Mouse (Mus musculus): Measurements from ENCODE around the gene Spc24. TPM values are rescaled to one million over a fixed set of nuclear protein-coding genes. Genes with fewer than 3 reads are reported as not detected.

Gene Spc24
- 10.4 and 11.8 TPM in 2 replicates for polyA plus RNA-seq (2015; fragmentation: Nextera tagmentation; extraction: Ambion mirVana)

GRCm38 (mm10) chr9:21760155-21761088, at the start of gene Spc24:
Gene Spc24, minus strand, starts transcription at chr9:21760303.
- Histone ChIP-seq H3K4me1 (ENCODE audit: control insufficient read depth, insufficient read depth, low read length) (peaks cover 4% of the 10 kb centered on the region), H3K36me3 (ENCODE audit: control insufficient read depth, insufficient read depth, low read length) (no peaks in the 10 kb centered on the region), H3K9me3 (replicated peaks; ENCODE audit: control insufficient read depth, low read length, poor library complexity, severe bottlenecking) (no peaks in the 10 kb centered on the region), H3K9ac (ENCODE audit: low read depth, low read length) (peak within 1 kb of the TSS; percentile 62), H3K27me3 (ENCODE audit: control insufficient read depth, insufficient read depth, low read depth, low read length) (no peaks in the 10 kb centered on the region), H3K4me2 (ENCODE audit: low read length) (peak within 1 kb of the TSS; percentile 96), H3K4me3 (ENCODE audit: low read depth, low read length) (peak within 1 kb of the TSS; percentile 83), H3K27ac (ENCODE audit: low read length) (peak within 1 kb of the TSS; percentile 83)
- WGBS = 1% methylated on average over 51 of the region's 54 CpGs
- ATAC-seq = peak; percentile 98

GRCm38 (mm10) chr9:21808561-21808960, 48.5 kb upstream of the Spc24 start:
- no peaks in the 10 kb centered on the region for H3K4me1 ChIP-seq (ENCODE audit: control insufficient read depth, insufficient read depth, low read length)
- no peaks in the 10 kb centered on the region for H3K36me3 ChIP-seq (ENCODE audit: control insufficient read depth, insufficient read depth, low read length)
- 80% methylated on average over 3 of the region's 3 CpGs for WGBS
- H3K27ac ChIP-seq (ENCODE audit: low read length) = no peak overlapping the region
- H3K4me3 ChIP-seq (ENCODE audit: low read depth, low read length) = no peak overlapping the region
- no peak overlapping the region for H3K4me2 ChIP-seq (ENCODE audit: low read length)
- H3K27me3 ChIP-seq (ENCODE audit: control insufficient read depth, insufficient read depth, low read depth, low read length) = no peaks in the 10 kb centered on the region
- no peak for ATAC-seq
- no peaks in the 10 kb centered on the region for H3K9me3 ChIP-seq (replicated peaks; ENCODE audit: control insufficient read depth, low read length, poor library complexity, severe bottlenecking)
- no peak overlapping the region for H3K9ac ChIP-seq (ENCODE audit: low read depth, low read length)

GRCm38 (mm10) chr9:21806976-21807375, 46.9 kb upstream of the Spc24 start:
- 88% methylated on average over 11 of the region's 11 CpGs for WGBS
- Histone ChIP-seq H3K9me3 (replicated peaks; ENCODE audit: control insufficient read depth, low read length, poor library complexity, severe bottlenecking) (no peaks in the 10 kb centered on the region), H3K9ac (ENCODE audit: low read depth, low read length) (no peak overlapping the region), H3K4me3 (ENCODE audit: low read depth, low read length) (no peak overlapping the region), H3K36me3 (ENCODE audit: control insufficient read depth, insufficient read depth, low read length) (no peaks in the 10 kb centered on the region), H3K4me1 (ENCODE audit: control insufficient read depth, insufficient read depth, low read length) (no peaks in the 10 kb centered on the region), H3K4me2 (ENCODE audit: low read length) (no peak overlapping the region), H3K27me3 (ENCODE audit: control insufficient read depth, insufficient read depth, low read depth, low read length) (no peaks in the 10 kb centered on the region), H3K27ac (ENCODE audit: low read length) (no peak overlapping the region)
- no peak for ATAC-seq

- Histone ChIP-seq H3K4me3 (ENCODE audit: low read depth, low read length) (no peak overlapping the region), H3K9ac (ENCODE audit: low read depth, low read length) (no peak overlapping the region), H3K9me3 (replicated peaks; ENCODE audit: control insufficient read depth, low read length, poor library complexity, severe bottlenecking) (no peaks in the 10 kb centered on the region), H3K27ac (ENCODE audit: low read length) (no peak overlapping the region), H3K4me1 (ENCODE audit: control insufficient read depth, insufficient read depth, low read length) (no peaks in the 10 kb centered on the region), H3K36me3 (ENCODE audit: control insufficient read depth, insufficient read depth, low read length) (no peaks in the 10 kb centered on the region), H3K27me3 (ENCODE audit: control insufficient read depth, insufficient read depth, low read depth, low read length) (no peaks in the 10 kb centered on the region), H3K4me2 (ENCODE audit: low read length) (no peak overlapping the region)
- 68% methylated on average over 3 of the region's 3 CpGs for whole genome bisulfite sequencing
- no peak for ATAC-seq
Measured at GRCm38 (mm10) chr9:21806363-21806762, 46.3 kb upstream of the Spc24 start.

- no peak overlapping the region for H3K4me2 ChIP-seq (ENCODE audit: low read length)
- WGBS = 38% methylated on average over 13 of the region's 13 CpGs
- peak; percentile 81 for ATAC-seq
Measured at GRCm38 (mm10) chr9:21803986-21804644, 44.0 kb upstream of the Spc24 start.

GRCm38 (mm10) chr9:21801591-21801990, 41.5 kb upstream of the Spc24 start:
- no peak overlapping the region for H3K4me2 ChIP-seq (ENCODE audit: low read length)
- no peak overlapping the region for H3K9ac ChIP-seq (ENCODE audit: low read depth, low read length)
- peaks cover 4% of the 10 kb centered on the region for H3K4me1 ChIP-seq (ENCODE audit: control insufficient read depth, insufficient read depth, low read length)
- H3K9me3 ChIP-seq (replicated peaks; ENCODE audit: control insufficient read depth, low read length, poor library complexity, severe bottlenecking) = no peaks in the 10 kb centered on the region
- 0 out of 2 replicates have a peak, but pooled peaks cover 3% of the 10 kb centered on the region for H3K27me3 ChIP-seq (ENCODE audit: control insufficient read depth, insufficient read depth, low read depth, low read length)
- WGBS = 87% methylated on average over 7 of the region's 7 CpGs
- no peaks in the 10 kb centered on the region for H3K36me3 ChIP-seq (ENCODE audit: control insufficient read depth, insufficient read depth, low read length)
- no peak overlapping the region for H3K4me3 ChIP-seq (ENCODE audit: low read depth, low read length)
- H3K27ac ChIP-seq (ENCODE audit: low read length) = no peak overlapping the region
- ATAC-seq = no peak

More at GRCm38 (mm10) chr9:21803986-21804644, 44.0 kb upstream of the Spc24 start:
- Histone ChIP-seq H3K36me3 (ENCODE audit: control insufficient read depth, insufficient read depth, low read length) (no peaks in the 10 kb centered on the region), H3K4me3 (ENCODE audit: low read depth, low read length) (no peak overlapping the region), H3K9me3 (replicated peaks; ENCODE audit: control insufficient read depth, low read length, poor library complexity, severe bottlenecking) (no peaks in the 10 kb centered on the region), H3K4me1 (ENCODE audit: control insufficient read depth, insufficient read depth, low read length) (no peaks in the 10 kb centered on the region), H3K9ac (ENCODE audit: low read depth, low read length) (no peak overlapping the region), H3K27ac (ENCODE audit: low read length) (no peak overlapping the region), H3K27me3 (ENCODE audit: control insufficient read depth, insufficient read depth, low read depth, low read length) (no peaks in the 10 kb centered on the region)

GRCm38 (mm10) chr9:21801121-21801520, 41.0 kb upstream of the Spc24 start:
- Histone ChIP-seq H3K4me3 (ENCODE audit: low read depth, low read length) (no peak overlapping the region), H3K27me3 (ENCODE audit: control insufficient read depth, insufficient read depth, low read depth, low read length) (0 out of 2 replicates have a peak, but pooled peaks cover 3% of the 10 kb centered on the region), H3K27ac (ENCODE audit: low read length) (no peak overlapping the region), H3K36me3 (ENCODE audit: control insufficient read depth, insufficient read depth, low read length) (no peaks in the 10 kb centered on the region), H3K4me2 (ENCODE audit: low read length) (no peak overlapping the region), H3K9me3 (replicated peaks; ENCODE audit: control insufficient read depth, low read length, poor library complexity, severe bottlenecking) (no peaks in the 10 kb centered on the region), H3K4me1 (ENCODE audit: control insufficient read depth, insufficient read depth, low read length) (peaks cover 4% of the 10 kb centered on the region), H3K9ac (ENCODE audit: low read depth, low read length) (no peak overlapping the region)
- whole genome bisulfite sequencing = 73% methylated on average over 7 of the region's 7 CpGs
- no peak for ATAC-seq

GRCm38 (mm10) chr9:21799010-21799350, 38.9 kb upstream of the Spc24 start:
- Histone ChIP-seq H3K27me3 (ENCODE audit: control insufficient read depth, insufficient read depth, low read depth, low read length) (0 out of 2 replicates have a peak, but pooled peaks cover 3% of the 10 kb centered on the region), H3K9ac (ENCODE audit: low read depth, low read length) (no peak overlapping the region), H3K9me3 (replicated peaks; ENCODE audit: control insufficient read depth, low read length, poor library complexity, severe bottlenecking) (no peaks in the 10 kb centered on the region), H3K4me2 (ENCODE audit: low read length) (peak overlapping the region; percentile 88), H3K4me3 (ENCODE audit: low read depth, low read length) (peak overlapping the region; percentile 75), H3K27ac (ENCODE audit: low read length) (no peak overlapping the region), H3K36me3 (ENCODE audit: control insufficient read depth, insufficient read depth, low read length) (no peaks in the 10 kb centered on the region), H3K4me1 (ENCODE audit: control insufficient read depth, insufficient read depth, low read length) (peaks cover 4% of the 10 kb centered on the region)
- WGBS = 49% methylated on average over 3 of the region's 3 CpGs
- ATAC-seq = no peak

Measured in midbrain, embryonic 16.5 days (tissue).